Mouse (Mus musculus): Measurements from ENCODE around the gene Tubal3.

Tubal3 gene

DNA sequence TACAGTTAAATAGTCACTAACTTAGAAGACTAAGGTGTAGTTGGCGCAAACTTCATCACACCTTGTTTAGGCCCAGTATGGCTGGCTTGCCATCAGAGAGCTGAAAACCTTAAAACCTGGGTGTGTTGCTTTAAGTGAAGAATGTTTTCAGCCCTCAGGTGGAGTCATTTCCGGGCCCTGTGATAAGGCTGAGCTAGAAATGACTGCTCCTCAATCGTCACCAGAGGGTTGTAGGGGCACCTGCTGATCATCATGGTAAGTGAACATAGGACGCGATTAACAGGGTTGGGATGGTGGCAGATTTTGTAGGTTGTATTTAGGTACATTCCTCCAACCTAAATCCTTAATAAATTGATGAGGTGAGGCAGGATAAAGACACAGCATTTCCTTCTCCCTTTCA lies 6.4 kb downstream of the Tubal3 start:
- no peak for DNase-seq (ENCODE audit: low spot score)

DNA sequence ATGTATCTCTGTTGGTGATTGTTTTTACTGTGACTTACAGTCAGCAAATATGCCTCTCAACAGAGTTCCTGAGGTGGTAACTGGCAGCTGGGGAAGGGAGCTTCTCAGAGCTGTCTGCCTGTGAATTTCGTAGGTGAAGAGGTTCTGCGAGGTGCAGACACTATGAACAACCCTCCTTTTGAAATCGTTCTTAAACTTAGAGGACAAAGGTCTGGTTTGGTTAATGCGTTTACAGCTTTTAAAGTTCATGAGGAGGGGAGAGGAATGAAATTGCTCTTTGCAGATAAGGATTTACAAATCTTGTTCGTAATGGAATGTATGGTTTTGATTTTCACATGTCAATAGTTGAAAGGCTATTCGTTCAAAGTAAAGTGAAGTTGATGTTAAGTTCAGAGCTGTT lies 7.6 kb downstream of the Tubal3 start:
- DNase-seq (ENCODE audit: low spot score) = no peak

DNA sequence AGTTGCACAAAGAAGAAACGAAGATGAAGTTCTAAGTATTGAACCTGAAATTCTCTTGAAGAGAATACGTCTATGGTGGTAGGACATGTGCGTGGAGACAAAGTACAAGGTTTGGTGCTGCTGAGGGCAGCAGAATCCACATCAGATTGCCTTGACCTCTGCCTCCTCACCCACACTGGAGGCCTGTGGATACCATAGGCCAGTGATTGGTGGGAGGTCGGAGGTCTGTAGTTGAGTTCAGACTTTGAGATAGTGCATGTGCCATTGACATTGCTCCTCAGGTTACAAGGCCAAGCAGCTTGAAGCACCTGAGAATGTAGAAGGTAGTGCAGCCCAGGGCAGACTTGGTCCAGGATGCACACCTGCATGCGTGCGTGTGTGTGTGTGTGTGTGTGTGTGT lies 8.0 kb downstream of the Tubal3 start:
- DNase-seq (ENCODE audit: low spot score) = no peak

DNA sequence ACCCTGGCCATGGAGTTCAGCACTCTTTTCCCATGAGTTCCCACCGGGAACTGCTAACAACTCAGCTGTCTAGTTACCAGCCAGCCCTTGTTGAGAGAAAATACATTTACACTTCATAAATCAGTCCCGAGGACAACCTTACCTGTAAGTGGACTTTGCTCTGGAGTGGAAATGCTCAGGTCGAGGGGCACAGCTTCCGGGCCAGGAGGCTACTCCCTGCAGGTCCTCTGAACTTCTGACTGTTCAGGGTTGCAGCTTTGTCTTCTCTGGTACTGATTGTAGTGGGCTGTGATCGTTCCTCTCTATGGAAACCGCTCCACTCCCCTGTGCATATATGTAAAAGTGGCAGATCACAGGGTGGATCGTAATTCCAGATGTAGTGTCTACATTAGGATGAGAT lies 26.6 kb downstream of the Tubal3 start:
- DNase-seq (ENCODE audit: low spot score) = no peak

DNA sequence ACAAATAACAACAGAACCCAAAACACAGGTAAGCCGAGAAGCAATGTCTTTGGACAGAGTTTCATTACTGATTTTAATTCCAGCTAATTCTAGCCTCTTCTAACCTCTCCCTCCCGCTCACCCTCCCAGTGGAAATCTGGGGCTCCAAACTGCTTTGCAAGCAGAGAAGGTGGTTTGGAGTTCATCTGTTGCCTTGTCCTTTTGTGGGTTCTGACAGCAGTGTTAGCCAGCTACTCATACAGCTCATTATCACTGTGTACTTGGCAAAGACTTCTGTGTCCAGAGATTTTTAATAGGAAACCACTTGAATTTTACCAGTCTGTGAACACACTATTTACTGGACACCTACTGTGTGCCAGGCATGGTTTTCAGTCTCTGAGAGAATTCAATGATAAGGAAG lies 27.2 kb downstream of the Tubal3 start, which contains the start of gene Ucn3:
Gene Ucn3 (minus strand): TSS at position 101 of the 400 bp plus-strand sequence.
- no peak for DNase-seq (ENCODE audit: low spot score)

DNA sequence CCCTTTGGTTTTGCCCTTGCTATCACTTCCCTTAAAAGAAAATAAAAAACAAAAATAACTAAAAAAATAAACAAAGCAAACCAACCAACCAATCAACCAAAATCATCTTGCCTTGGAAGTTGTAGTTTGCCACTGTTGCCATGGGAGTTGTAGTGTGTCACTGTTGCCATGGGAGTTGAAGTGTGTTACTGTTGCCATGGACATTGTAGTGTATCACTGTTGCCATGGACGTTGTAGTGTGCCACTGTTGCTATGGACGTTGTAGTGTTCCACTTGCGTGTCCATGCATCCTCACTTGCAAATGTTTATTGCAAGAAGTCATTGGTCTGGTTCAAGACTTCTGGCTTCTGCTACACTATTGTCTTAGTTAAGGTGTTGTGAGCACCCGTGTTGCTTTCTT lies 29.2 kb downstream of the Tubal3 start:
- no peak for DNase-seq (ENCODE audit: low spot score)

DNA sequence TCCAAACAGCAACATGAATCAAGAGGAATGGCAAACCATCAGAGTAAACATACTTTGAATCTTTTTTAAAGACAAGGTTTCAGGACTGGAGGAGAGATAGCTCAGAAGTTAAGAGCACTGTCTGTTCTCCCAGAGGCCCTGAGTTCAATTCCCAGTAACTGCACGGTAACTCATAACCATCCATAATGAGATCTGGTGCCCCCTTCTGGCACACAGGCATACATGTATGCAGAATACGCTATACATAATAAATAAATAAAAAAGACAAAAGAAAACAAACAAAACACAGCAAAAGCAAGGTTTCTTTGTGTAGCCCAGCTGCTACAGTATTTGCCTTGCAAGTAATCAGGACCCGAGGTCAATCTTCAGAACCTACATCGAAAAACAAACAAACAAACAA lies 31.4 kb downstream of the Tubal3 start:
- DNase-seq (ENCODE audit: low spot score) = no peak

DNA sequence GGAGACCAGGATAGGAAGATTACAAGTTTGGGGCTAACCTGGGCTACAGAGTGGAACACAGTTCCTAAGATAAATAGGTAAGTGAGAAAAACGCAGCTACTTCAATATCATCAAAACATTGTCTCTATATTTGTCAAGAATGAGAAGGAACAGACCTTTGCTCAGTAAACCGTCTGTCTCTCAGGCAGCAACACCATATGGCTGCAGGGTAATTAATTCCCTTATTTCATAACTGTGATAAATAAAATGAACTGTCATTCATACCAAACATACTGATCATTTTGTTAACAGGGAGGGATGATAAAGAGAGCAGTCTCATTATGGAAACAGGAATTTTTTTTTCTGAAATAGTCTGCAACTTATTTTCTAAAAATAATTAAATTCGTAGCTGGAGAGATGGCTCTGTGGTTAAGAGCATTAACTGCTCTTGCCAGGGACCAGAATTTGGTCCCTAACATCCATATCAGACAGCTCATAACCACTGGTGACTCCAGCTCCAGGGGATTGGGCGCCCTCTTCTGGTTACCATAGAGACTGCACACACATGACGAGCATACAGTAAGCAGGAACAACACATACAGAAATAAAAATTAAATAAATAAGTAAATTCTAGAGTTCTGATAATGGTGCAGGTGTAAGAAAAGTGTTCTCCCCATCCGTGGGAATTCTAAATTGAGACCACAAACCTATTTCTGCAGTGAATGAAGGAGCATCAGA lies 33.3 kb downstream of the Tubal3 start:
- no peak for DNase-seq (ENCODE audit: low spot score)

DNA sequence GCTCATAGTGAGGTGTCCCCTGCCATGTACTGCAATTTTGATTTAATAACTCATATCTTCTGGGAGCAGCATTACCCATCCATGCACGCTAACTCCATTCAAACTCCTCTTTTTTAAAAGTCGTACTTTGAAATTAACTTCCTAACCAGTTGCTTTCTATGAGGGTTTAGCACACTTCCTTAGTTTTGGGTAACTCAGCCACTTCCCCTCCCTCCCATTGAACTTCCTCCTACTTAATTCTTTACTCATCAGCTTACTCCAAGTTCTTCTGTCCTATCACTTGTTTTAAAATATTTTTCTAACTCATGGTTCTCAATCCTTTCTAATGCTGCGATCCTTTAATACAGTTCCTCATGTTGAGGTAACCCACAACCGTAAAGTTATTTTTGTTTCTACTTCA lies 50.8 kb downstream of the Tubal3 start:
- no peak for DNase-seq (ENCODE audit: low spot score)
